Mouse (Mus musculus): ENCODE measurements around the gene Spa17. TPM values are rescaled to one million over a fixed set of nuclear protein-coding genes. Genes with fewer than 3 reads are reported as not detected.

Gene Spa17
- total and polyA plus RNA-seq, 3 experiments, result 0.46 to 2.6 TPM; not detected in 1

DNA sequence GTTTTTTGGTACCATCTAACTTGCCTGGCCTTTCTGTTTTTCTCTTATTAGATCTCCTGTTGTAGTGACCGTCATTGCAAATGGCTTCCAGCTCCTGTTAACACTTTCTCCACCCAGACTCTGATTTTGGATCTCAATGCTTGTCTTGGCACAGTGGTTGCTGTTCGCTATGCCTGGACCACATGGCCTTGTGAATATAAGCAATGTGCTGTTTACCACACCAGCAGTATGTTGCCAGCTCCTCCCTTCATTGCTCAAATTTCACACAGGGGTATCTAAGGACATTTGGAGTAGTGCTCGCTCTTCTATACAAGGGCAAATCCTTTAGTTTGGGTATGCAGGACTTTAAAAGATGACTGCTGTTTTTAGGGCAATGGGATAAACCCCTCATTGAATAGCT is 32.7 kb upstream of the Spa17 start:
- DNase-seq (ENCODE audit: low read depth, low spot score), result no peak
- Histone ChIP-seq H3K27me3 (ENCODE audit: control insufficient read depth in 1 of 2, insufficient read depth in 2 of 2, low read length in 2 of 2) (no peaks in the 10 kb centered on the region), H3K36me3 (ENCODE audit: control insufficient read depth in 1 of 2, insufficient read depth in 2 of 2, low read length in 2 of 2) (peaks cover 0 to 12% of the 10 kb centered on the region in 2 experiments; a peak in 2 of 4 replicates), H3K4me3 (ENCODE audit: control insufficient read depth in 1 of 2, insufficient read depth in 1 of 2, low read depth in 2 of 2, low read length in 2 of 2) (no peak overlapping the region), H3K27ac (ENCODE audit: control insufficient read depth, low read depth, low read length) (no peak overlapping the region), H3K9ac (ENCODE audit: control insufficient read depth, low read depth, low read length, poor library complexity, severe bottlenecking) (no peak overlapping the region), H3K4me1 (ENCODE audit: control insufficient read depth in 1 of 2, insufficient read depth in 2 of 2, low read length in 2 of 2) (no peaks in the 10 kb centered on the region), H3K9me3 (replicated peaks; ENCODE audit: insufficient read depth, low read length) (no peaks in the 10 kb centered on the region), H3K79me2 (ENCODE audit: control insufficient read depth, insufficient read depth, low read length, poor library complexity) (no peaks in the 10 kb centered on the region)
- TF ChIP-seq ZC3H11A (IDR thresholded peaks at IDR 0.05; ENCODE audit: low read depth, low read length), result no peak
- TF ChIP-seq POLR2AphosphoS2 (IDR thresholded peaks at IDR 0.05; ENCODE audit: low read length), result no peak
- no peak for TF ChIP-seq BHLHE40 (IDR thresholded peaks at IDR 0.05; ENCODE audit: borderline replicate concordance, low read depth, low read length)
- TF ChIP-seq MAX (IDR thresholded peaks at IDR 0.05; ENCODE audit: low read length), result no peak
- TF ChIP-seq USF1 (IDR thresholded peaks at IDR 0.05; ENCODE audit: low read depth, low read length), result no peak
- no peak for TF ChIP-seq GABPA (IDR thresholded peaks at IDR 0.05; ENCODE audit: low read depth, low read length)
- no peak for TF ChIP-seq ZKSCAN1 (IDR thresholded peaks at IDR 0.05; ENCODE audit: low read depth, low read length)
- TF ChIP-seq EP300 (IDR thresholded peaks at IDR 0.05; ENCODE audit: low read depth in 1 of 2, low read length in 2 of 2), result no peak
- TF ChIP-seq CTCF (IDR thresholded peaks at IDR 0.05 in 2 of 3, conservative IDR thresholded peaks at IDR 0.05 in 1 of 3; ENCODE audit: control insufficient read depth in 1 of 3, insufficient read depth in 1 of 3, low read depth in 2 of 3, low read length in 3 of 3, poor library complexity in 1 of 3, severe bottlenecking in 1 of 3), result no peak
- no peak for TF ChIP-seq SMC3 (IDR thresholded peaks at IDR 0.05; ENCODE audit: low read depth, low read length)
- no peak for TF ChIP-seq RAD21 (IDR thresholded peaks at IDR 0.05; ENCODE audit: low read depth, low read length)
- no peak for TF ChIP-seq MAZ (IDR thresholded peaks at IDR 0.05; ENCODE audit: low read depth, low read length)
- TF ChIP-seq RCOR1 (IDR thresholded peaks at IDR 0.05; ENCODE audit: low read depth, low read length), result no peak
- TF ChIP-seq ELF1 (IDR thresholded peaks at IDR 0.05; ENCODE audit: low read depth, low read length), result no peak
- TF ChIP-seq SIN3A (IDR thresholded peaks at IDR 0.05; ENCODE audit: low read length), result no peak
- TF ChIP-seq MXI1 (IDR thresholded peaks at IDR 0.05; ENCODE audit: low read depth, low read length), result no peak
- no peak for TF ChIP-seq GATA1 (IDR thresholded peaks at IDR 0.05; ENCODE audit: low read depth, low read length)
- no peak for TF ChIP-seq MAFK (IDR thresholded peaks at IDR 0.05; ENCODE audit: borderline replicate concordance, low read depth, low read length)

DNA sequence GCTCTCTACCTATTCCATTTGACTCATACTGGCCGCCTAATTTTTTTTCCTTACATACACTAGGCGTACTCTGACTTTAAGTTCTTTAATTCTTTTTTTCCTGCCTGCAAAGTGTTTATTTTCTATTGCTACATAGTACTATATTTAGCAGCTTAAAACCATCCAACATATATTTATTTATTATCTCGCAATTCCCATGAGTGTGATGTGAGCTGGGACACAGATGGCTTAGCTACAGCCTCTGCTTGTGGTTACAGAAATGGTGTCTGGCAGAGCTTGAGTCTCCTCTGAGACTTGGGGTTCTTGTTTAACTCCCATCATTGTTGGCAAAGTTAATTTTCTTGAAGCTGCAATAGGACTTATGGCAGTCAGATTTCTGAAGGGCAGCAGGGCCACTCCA is 25.2 kb upstream of the Spa17 start:
- H3K27ac ChIP-seq (ENCODE audit: control insufficient read depth, low read depth, low read length), result no peak overlapping the region
- H3K9ac ChIP-seq (ENCODE audit: control insufficient read depth, low read depth, low read length, poor library complexity, severe bottlenecking), result no peak overlapping the region
- no peaks in the 10 kb centered on the region for H3K79me2 ChIP-seq (ENCODE audit: control insufficient read depth, insufficient read depth, low read length, poor library complexity)

More for the DNA sequence above, 25.2 kb upstream of the Spa17 start:
- no peaks in the 10 kb centered on the region for H3K9me3 ChIP-seq (replicated peaks; ENCODE audit: insufficient read depth, low read length)
- no peak for DNase-seq (ENCODE audit: low read depth, low spot score)
- H3K4me1 ChIP-seq (ENCODE audit: control insufficient read depth in 1 of 2, insufficient read depth in 2 of 2, low read length in 2 of 2), result no peaks in the 10 kb centered on the region
- TF ChIP-seq MAFK (IDR thresholded peaks at IDR 0.05; ENCODE audit: borderline replicate concordance, low read depth, low read length) (no peak), POLR2A (IDR thresholded peaks at IDR 0.05; ENCODE audit: control insufficient read depth in 1 of 2, insufficient read depth in 1 of 2, low read depth in 1 of 2, low read length in 2 of 2, poor library complexity in 1 of 2) (no peak), RAD21 (IDR thresholded peaks at IDR 0.05; ENCODE audit: low read depth, low read length) (no peak), BHLHE40 (IDR thresholded peaks at IDR 0.05; ENCODE audit: borderline replicate concordance, low read depth, low read length) (no peak), SIN3A (IDR thresholded peaks at IDR 0.05; ENCODE audit: low read length) (no peak), ELF1 (IDR thresholded peaks at IDR 0.05; ENCODE audit: low read depth, low read length) (no peak), TBP (IDR thresholded peaks at IDR 0.05; ENCODE audit: low read depth, low read length) (no peak), ZNF384 (IDR thresholded peaks at IDR 0.05; ENCODE audit: low read depth, low read length) (no peak), POLR2AphosphoS2 (IDR thresholded peaks at IDR 0.05; ENCODE audit: low read length) (no peak), MEF2A (IDR thresholded peaks at IDR 0.05; ENCODE audit: extremely low read depth, insufficient replicate concordance, low read depth, low read length, poor library complexity, severe bottlenecking) (no peak), ZC3H11A (IDR thresholded peaks at IDR 0.05; ENCODE audit: low read depth, low read length) (no peak), USF2 (IDR thresholded peaks at IDR 0.05; ENCODE audit: borderline replicate concordance in 1 of 2, insufficient read depth in 1 of 2, low read depth in 1 of 2, low read length in 2 of 2) (no peak), CTCF (IDR thresholded peaks at IDR 0.05 in 2 of 3, conservative IDR thresholded peaks at IDR 0.05 in 1 of 3; ENCODE audit: control insufficient read depth in 1 of 3, insufficient read depth in 1 of 3, low read depth in 2 of 3, low read length in 3 of 3, poor library complexity in 1 of 3, severe bottlenecking in 1 of 3) (no peak), ZKSCAN1 (IDR thresholded peaks at IDR 0.05; ENCODE audit: low read depth, low read length) (no peak)
- no peaks in the 10 kb centered on the region for H3K27me3 ChIP-seq (ENCODE audit: control insufficient read depth in 1 of 2, insufficient read depth in 2 of 2, low read length in 2 of 2)
- H3K36me3 ChIP-seq (ENCODE audit: control insufficient read depth in 1 of 2, insufficient read depth in 2 of 2, low read length in 2 of 2), result no peaks in the 10 kb centered on the region
- no peak overlapping the region for H3K4me3 ChIP-seq (ENCODE audit: control insufficient read depth in 1 of 2, insufficient read depth in 1 of 2, low read depth in 2 of 2, low read length in 2 of 2)
